Mouse (Mus musculus): Measurements from ENCODE around the gene Jade2. TPM values are rescaled to one million over a fixed set of nuclear protein-coding genes. Genes with fewer than 3 reads are reported as not detected.

The Jade2 gene
- polyA plus RNA-seq, 1 experiment from 2014 or later, result 1.6 TPM

- Histone ChIP-seq H3K4me1 (ENCODE audit: control insufficient read depth, insufficient read depth, low read length) (no peaks in the 10 kb centered on the region), H3K9ac (ENCODE audit: low read length) (no peak overlapping the region), H3K4me3 (ENCODE audit: low read length) (no peak overlapping the region), H3K27me3 (ENCODE audit: control insufficient read depth, insufficient read depth, low read length) (no peaks in the 10 kb centered on the region), H3K27ac (ENCODE audit: low read length) (no peak overlapping the region), H3K9me3 (replicated peaks; ENCODE audit: control insufficient read depth, low read length) (no peaks in the 10 kb centered on the region), H3K36me3 (ENCODE audit: control insufficient read depth, insufficient read depth) (peaks cover 9% of the 10 kb centered on the region), H3K4me2 (ENCODE audit: low read depth, low read length) (no peak overlapping the region)
- WGBS, result 66% methylated on average over 4 of the region's 4 CpGs
- ATAC-seq (replicated peaks; ENCODE audit: extremely low read depth, insufficient read depth, low FRiP score), result no peak
Measured at GRCm38 (mm10) chr11:51831962-51832909, 25.2 kb downstream of the Jade2 start.

- ATAC-seq (replicated peaks; ENCODE audit: extremely low read depth, insufficient read depth, low FRiP score), result no peak
- no peak overlapping the region for H3K9ac ChIP-seq (ENCODE audit: low read length)
- H3K27me3 ChIP-seq (ENCODE audit: control insufficient read depth, insufficient read depth, low read length), result no peaks in the 10 kb centered on the region
- peaks cover 7% of the 10 kb centered on the region; the same call in 1 of the 2 replicates for H3K4me1 ChIP-seq (ENCODE audit: control insufficient read depth, insufficient read depth, low read length)
- no peak overlapping the region for H3K4me3 ChIP-seq (ENCODE audit: low read length)
- H3K4me2 ChIP-seq (ENCODE audit: low read depth, low read length), result no peak overlapping the region
- WGBS, result 78% methylated on average over 19 of the region's 19 CpGs
- no peak overlapping the region for H3K27ac ChIP-seq (ENCODE audit: low read length)
- H3K9me3 ChIP-seq (replicated peaks; ENCODE audit: control insufficient read depth, low read length), result no peaks in the 10 kb centered on the region
- peaks cover 12% of the 10 kb centered on the region for H3K36me3 ChIP-seq (ENCODE audit: control insufficient read depth, insufficient read depth)
Measured at GRCm38 (mm10) chr11:51824867-51825424, 32.5 kb downstream of the Jade2 start.

- 81% methylated on average over 3 of the region's 3 CpGs for WGBS
- H3K4me3 ChIP-seq (ENCODE audit: low read length), result no peak overlapping the region
- H3K36me3 ChIP-seq (ENCODE audit: control insufficient read depth, insufficient read depth), result peaks cover 12% of the 10 kb centered on the region
- H3K27ac ChIP-seq (ENCODE audit: low read length), result no peak overlapping the region
- peak; percentile 49; the same call in 1 of the 2 replicates for ATAC-seq (replicated peaks; ENCODE audit: extremely low read depth, insufficient read depth, low FRiP score)
- H3K9ac ChIP-seq (ENCODE audit: low read length), result no peak overlapping the region
- no peaks in the 10 kb centered on the region for H3K27me3 ChIP-seq (ENCODE audit: control insufficient read depth, insufficient read depth, low read length)
- H3K4me1 ChIP-seq (ENCODE audit: control insufficient read depth, insufficient read depth, low read length), result peaks cover 7% of the 10 kb centered on the region; the same call in 1 of the 2 replicates
- no peaks in the 10 kb centered on the region for H3K9me3 ChIP-seq (replicated peaks; ENCODE audit: control insufficient read depth, low read length)
- no peak overlapping the region for H3K4me2 ChIP-seq (ENCODE audit: low read depth, low read length)
Measured at GRCm38 (mm10) chr11:51823963-51824753, 33.3 kb downstream of the Jade2 start.

- Histone ChIP-seq H3K4me2 (ENCODE audit: low read depth, low read length) (no peak overlapping the region), H3K9ac (ENCODE audit: low read length) (no peak overlapping the region), H3K36me3 (ENCODE audit: control insufficient read depth, insufficient read depth) (peaks cover 11% of the 10 kb centered on the region), H3K27me3 (ENCODE audit: control insufficient read depth, insufficient read depth, low read length) (no peaks in the 10 kb centered on the region), H3K27ac (ENCODE audit: low read length) (no peak overlapping the region), H3K4me3 (ENCODE audit: low read length) (no peak overlapping the region), H3K9me3 (replicated peaks; ENCODE audit: control insufficient read depth, low read length) (no peaks in the 10 kb centered on the region), H3K4me1 (ENCODE audit: control insufficient read depth, insufficient read depth, low read length) (peaks cover 7% of the 10 kb centered on the region; the same call in 1 of the 2 replicates)
- ATAC-seq (replicated peaks; ENCODE audit: extremely low read depth, insufficient read depth, low FRiP score), result no peak
- 84% methylated on average over 11 of the region's 11 CpGs for WGBS
Measured at GRCm38 (mm10) chr11:51823271-51823670, 34.2 kb downstream of the Jade2 start.

GRCm38 (mm10) chr11:51822736-51823135 is 34.7 kb downstream of the Jade2 start:
- H3K9ac ChIP-seq (ENCODE audit: low read length), result no peak overlapping the region
- no peaks in the 10 kb centered on the region for H3K9me3 ChIP-seq (replicated peaks; ENCODE audit: control insufficient read depth, low read length)
- peaks cover 7% of the 10 kb centered on the region; the same call in 1 of the 2 replicates for H3K4me1 ChIP-seq (ENCODE audit: control insufficient read depth, insufficient read depth, low read length)
- no peak for ATAC-seq (replicated peaks; ENCODE audit: extremely low read depth, insufficient read depth, low FRiP score)
- H3K27ac ChIP-seq (ENCODE audit: low read length), result no peak overlapping the region
- no peak overlapping the region for H3K4me3 ChIP-seq (ENCODE audit: low read length)
- H3K4me2 ChIP-seq (ENCODE audit: low read depth, low read length), result no peak overlapping the region
- peaks cover 8% of the 10 kb centered on the region; the same call in 1 of the 2 replicates for H3K36me3 ChIP-seq (ENCODE audit: control insufficient read depth, insufficient read depth)
- H3K27me3 ChIP-seq (ENCODE audit: control insufficient read depth, insufficient read depth, low read length), result no peaks in the 10 kb centered on the region
- WGBS, result 42% methylated on average over 4 of the region's 4 CpGs

GRCm38 (mm10) chr11:51820861-51821260 is 36.6 kb downstream of the Jade2 start:
- Histone ChIP-seq H3K4me2 (ENCODE audit: low read depth, low read length) (no peak overlapping the region), H3K9ac (ENCODE audit: low read length) (no peak overlapping the region), H3K27ac (ENCODE audit: low read length) (no peak overlapping the region), H3K4me3 (ENCODE audit: low read length) (no peak overlapping the region), H3K9me3 (replicated peaks; ENCODE audit: control insufficient read depth, low read length) (no peaks in the 10 kb centered on the region), H3K27me3 (ENCODE audit: control insufficient read depth, insufficient read depth, low read length) (no peaks in the 10 kb centered on the region), H3K36me3 (ENCODE audit: control insufficient read depth, insufficient read depth) (no peaks in the 10 kb centered on the region), H3K4me1 (ENCODE audit: control insufficient read depth, insufficient read depth, low read length) (peaks cover 7% of the 10 kb centered on the region; the same call in 1 of the 2 replicates)
- ATAC-seq (replicated peaks; ENCODE audit: extremely low read depth, insufficient read depth, low FRiP score), result no peak
- WGBS, result 31% methylated on average over 11 of the region's 11 CpGs

GRCm38 (mm10) chr11:51819964-51820363 is 37.5 kb downstream of the Jade2 start:
- no peak overlapping the region for H3K9ac ChIP-seq (ENCODE audit: low read length)
- 72% methylated on average over 3 of the region's 3 CpGs for WGBS
- no peak overlapping the region for H3K4me2 ChIP-seq (ENCODE audit: low read depth, low read length)
- H3K36me3 ChIP-seq (ENCODE audit: control insufficient read depth, insufficient read depth), result no peaks in the 10 kb centered on the region
- peaks cover 7% of the 10 kb centered on the region; the same call in 1 of the 2 replicates for H3K4me1 ChIP-seq (ENCODE audit: control insufficient read depth, insufficient read depth, low read length)
- no peaks in the 10 kb centered on the region for H3K27me3 ChIP-seq (ENCODE audit: control insufficient read depth, insufficient read depth, low read length)
- ATAC-seq (replicated peaks; ENCODE audit: extremely low read depth, insufficient read depth, low FRiP score), result no peak
- no peak overlapping the region for H3K27ac ChIP-seq (ENCODE audit: low read length)
- H3K9me3 ChIP-seq (replicated peaks; ENCODE audit: control insufficient read depth, low read length), result no peaks in the 10 kb centered on the region
- H3K4me3 ChIP-seq (ENCODE audit: low read length), result no peak overlapping the region

- WGBS, result 84% methylated on average over 4 of the region's 4 CpGs
- Histone ChIP-seq H3K36me3 (ENCODE audit: control insufficient read depth, insufficient read depth) (no peaks in the 10 kb centered on the region), H3K4me2 (ENCODE audit: low read depth, low read length) (no peak overlapping the region), H3K9ac (ENCODE audit: low read length) (no peak overlapping the region), H3K27ac (ENCODE audit: low read length) (no peak overlapping the region), H3K4me1 (ENCODE audit: control insufficient read depth, insufficient read depth, low read length) (peaks cover 3% of the 10 kb centered on the region; the same call in 1 of the 2 replicates), H3K4me3 (ENCODE audit: low read length) (no peak overlapping the region), H3K27me3 (ENCODE audit: control insufficient read depth, insufficient read depth, low read length) (no peaks in the 10 kb centered on the region), H3K9me3 (replicated peaks; ENCODE audit: control insufficient read depth, low read length) (no peaks in the 10 kb centered on the region)
- ATAC-seq (replicated peaks; ENCODE audit: extremely low read depth, insufficient read depth, low FRiP score), result no peak
Measured at GRCm38 (mm10) chr11:51818837-51819236, 38.6 kb downstream of the Jade2 start.
